Mouse (Mus musculus) CD4-positive, CD25-positive, alpha-beta regulatory T cell, adult 4 months (primary cell): ENCODE measurements around the gene Gpr3. TPM values are rescaled to one million over a fixed set of nuclear protein-coding genes. Genes with fewer than 3 reads are reported as not detected.
A peak's percentile ranks its signal among the peaks of the same experiment; 100 is the strongest.

Experiments used
- ATAC-seq: one replicate; pipeline ENCODE4 v1.8.0; 2017
- polyA plus RNA-seq, 2 experiments: library from polyadenylated mRNA; unstranded; fragments of 100-300 nt; shearing (Covaris generic); gene quantifications; one replicate each; pipeline ENCODE4 v1.2.1; 2017

Gpr3 gene
- polyA plus RNA-seq, 2 experiments from 2014 or later: not detected

DNA sequence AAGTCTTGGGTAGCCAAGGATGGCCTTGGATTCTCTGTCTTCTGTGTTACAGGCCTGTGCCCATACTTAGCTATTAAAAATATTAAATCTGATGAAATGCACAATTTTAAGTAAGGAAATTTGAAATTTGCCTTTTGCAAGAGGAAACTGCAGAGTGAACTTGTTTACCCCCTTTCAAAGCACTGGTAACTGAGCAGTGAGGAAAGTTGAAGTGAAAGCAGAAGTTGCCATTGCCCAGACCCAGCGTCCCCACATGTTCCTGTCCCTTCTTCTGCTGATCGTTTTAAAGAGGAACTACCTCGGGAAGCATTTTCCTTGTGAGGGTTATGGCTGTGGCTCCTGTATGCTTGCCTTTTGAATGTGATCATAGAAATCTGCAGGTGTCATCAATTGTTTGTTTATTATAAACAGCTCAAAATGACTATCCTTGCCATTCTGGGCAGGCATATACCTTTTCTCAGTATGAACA, 42.2 kb downstream of the Gpr3 start:
- peak; percentile 49 for ATAC-seq

GRCm38 (mm10) chr4:133169237-133170055, 42.9 kb downstream of the Gpr3 start:
- peak; percentile 76 for ATAC-seq

DNA sequence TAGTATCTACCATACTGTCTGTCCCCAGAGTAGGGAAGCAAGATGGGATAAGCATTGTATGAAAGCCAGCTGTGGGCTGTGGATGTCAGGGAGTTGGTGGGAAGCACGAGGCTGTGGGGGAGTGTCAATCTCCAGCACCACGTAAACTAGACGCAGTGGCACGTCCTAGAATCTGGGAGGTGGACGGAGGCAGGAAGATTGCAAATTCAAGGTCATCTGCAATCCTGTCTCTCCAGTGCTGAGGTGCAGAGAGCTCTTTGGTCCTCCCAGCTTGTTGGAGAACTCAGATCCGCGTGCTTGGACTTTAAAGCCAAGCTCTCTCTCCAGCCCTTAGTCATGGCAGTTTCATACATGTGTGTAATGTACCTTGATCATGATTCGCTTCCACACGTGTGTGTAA, 45.6 kb downstream of the Gpr3 start:
- ATAC-seq: no peak

GRCm38 (mm10) chr4:133162196-133162595, 50.1 kb downstream of the Gpr3 start:
- peak; percentile 53 for ATAC-seq

- ATAC-seq: no peak
Observed at GRCm38 (mm10) chr4:133160821-133161220, 51.5 kb downstream of the Gpr3 start.

GRCm38 (mm10) chr4:133160211-133160610, 52.1 kb downstream of the Gpr3 start:
- no peak for ATAC-seq

- ATAC-seq: no peak
Observed at GRCm38 (mm10) chr4:133159646-133160045, 52.7 kb downstream of the Gpr3 start.

Other genes with a start within 250 kb of the Gpr3 start
- 1 to 10 TPM; 3.7 to 8.2 TPM for gene Fgr, start 238.4 kb downstream of the Gpr3 start, polyA plus RNA-seq
- 1 to 10 TPM; 2.6 to 3.7 TPM for gene Ahdc1, start 201.3 kb downstream of the Gpr3 start, polyA plus RNA-seq
- gene Wasf2, start 82.0 kb downstream of the Gpr3 start, polyA plus RNA-seq: 10 to 100 TPM; 69.2 to 76.3 TPM
- under 1 TPM in 1 of 2 experiments, not detected in 1; 0.54 TPM for gene Cd164l2, start 405 bp downstream of the Gpr3 start, polyA plus RNA-seq
- under 1 TPM in 1 of 2 experiments, not detected in 1; 0.62 TPM for gene Map3k6, start 28.3 kb upstream of the Gpr3 start, polyA plus RNA-seq
- gene Sytl1, start 50.6 kb upstream of the Gpr3 start, polyA plus RNA-seq: 10 to 100 TPM; 22.1 to 39.4 TPM
- gene Tmem222, start 65.3 kb upstream of the Gpr3 start, polyA plus RNA-seq: 10 to 100 TPM; 83.4 to 93.2 TPM
- gene Wdtc1, start 140.9 kb upstream of the Gpr3 start, polyA plus RNA-seq: 1 to 10 TPM; 4.2 to 7.8 TPM
- gene Slc9a1, start 157.2 kb upstream of the Gpr3 start, polyA plus RNA-seq: 10 to 100 TPM in 1 of 2 experiments, 1 to 10 TPM in 1; 9.9 to 19.4 TPM